Mouse (Mus musculus): ENCODE results near the gene Gm26938.

Gm26938 gene

DNA sequence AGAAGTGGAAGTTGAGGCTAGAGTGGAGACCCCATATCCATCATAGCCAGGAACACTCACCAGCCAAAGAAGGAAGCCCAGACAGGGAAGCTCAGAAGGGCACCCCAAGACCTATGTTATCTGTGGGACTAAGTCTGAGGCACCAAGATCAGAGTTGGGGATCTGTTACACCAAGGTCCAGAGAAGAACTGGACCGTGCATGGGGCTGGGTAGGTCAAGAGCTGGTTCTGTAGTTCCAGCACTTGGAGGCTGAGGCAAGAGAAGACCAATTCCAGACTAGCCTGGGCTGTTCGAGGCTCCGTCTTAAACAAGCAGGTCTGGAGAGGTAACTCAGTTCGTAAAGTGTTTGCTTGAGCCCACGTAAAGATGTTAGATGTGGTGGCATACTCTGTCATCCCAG is 32.1 kb downstream of the Gm26938 start:
- DNase-seq (ENCODE audit: low spot score), result no peak

DNA sequence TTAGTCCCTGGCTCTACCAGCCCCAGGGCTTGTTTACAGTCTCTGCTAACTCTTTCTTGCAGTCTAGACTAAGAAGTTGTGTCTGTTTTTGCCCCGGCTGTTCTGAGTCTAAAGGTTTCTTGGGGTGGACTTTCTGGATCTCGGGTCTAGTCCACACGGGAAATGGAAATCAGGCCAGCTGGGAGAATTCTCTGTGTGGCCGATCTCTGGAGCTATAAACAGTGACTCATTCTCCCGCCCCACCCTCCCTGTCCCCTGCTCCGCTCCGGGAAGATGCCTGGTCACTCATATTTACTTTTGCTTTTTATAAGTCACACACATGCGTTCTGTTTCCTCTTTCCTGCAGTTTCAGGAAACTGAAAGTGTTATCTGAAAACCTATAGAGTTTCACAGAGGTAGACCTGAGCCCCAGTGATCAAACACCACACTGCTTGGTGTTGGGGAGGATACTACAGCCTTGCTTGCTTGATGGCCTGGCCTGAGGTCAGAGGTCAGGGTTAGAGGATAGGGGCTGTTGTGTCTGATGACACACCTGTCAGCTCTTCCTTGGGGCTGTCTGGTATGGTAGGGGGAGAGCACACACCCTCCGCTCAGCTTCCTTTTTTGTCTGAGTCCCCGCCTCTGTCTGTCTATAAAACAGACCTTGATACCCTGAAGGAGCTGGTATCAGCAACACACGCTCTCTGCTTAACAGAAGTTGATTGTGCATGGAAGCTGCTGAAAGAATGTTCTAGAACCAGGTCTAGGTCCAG is 32.7 kb downstream of the Gm26938 start:
- DNase-seq (ENCODE audit: low spot score), result no peak

DNA sequence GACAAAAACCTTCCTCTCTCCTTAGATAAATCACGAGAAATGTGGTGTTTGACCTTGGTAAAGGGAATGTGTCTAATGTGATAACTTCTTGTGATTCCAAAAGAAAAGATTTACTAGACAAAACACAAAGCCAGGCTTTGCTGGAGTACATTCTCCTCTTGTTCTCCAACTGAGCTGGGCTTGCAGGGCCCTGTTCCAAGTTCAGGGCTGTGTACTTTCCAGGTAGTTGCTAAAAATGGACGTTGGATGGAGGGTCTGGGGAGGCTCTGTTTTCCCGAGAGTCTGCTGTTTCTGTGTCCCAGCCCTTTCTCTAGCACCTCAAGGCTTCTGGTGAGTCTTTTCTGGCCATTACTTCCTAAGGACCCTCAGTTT is 33.3 kb downstream of the Gm26938 start:
- no peak for DNase-seq (ENCODE audit: low spot score)

DNA sequence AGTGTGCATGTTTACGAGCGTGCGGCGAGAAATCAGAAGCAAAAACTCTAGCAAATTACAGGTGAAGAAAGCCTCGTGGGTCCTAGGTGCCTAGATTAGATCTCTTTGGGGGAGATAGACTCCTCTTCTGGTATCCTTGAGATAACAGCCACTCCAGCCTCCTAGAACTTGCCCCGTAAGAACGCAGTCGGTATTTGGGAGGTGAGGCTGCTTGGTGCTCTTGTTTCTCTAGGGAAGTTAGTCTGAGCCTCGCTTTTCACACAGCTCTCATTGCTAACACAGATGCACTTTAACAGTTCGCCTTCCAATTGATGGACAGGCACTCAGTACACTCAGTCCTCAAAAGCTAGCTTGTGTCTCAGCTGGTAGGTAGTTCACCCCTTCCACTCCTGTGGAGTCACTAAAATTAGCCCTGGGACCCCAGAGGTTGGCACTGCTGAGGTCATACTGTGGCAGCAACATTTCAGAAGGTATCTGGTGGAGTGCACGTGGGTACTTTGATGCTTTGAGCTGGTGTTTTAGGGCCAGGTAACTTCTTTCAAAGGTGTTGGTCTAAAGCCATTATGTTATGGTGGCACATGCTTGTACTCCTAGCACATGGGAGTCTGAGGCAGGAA is 33.9 kb downstream of the Gm26938 start:
- no peak for DNase-seq (ENCODE audit: low spot score)

DNA sequence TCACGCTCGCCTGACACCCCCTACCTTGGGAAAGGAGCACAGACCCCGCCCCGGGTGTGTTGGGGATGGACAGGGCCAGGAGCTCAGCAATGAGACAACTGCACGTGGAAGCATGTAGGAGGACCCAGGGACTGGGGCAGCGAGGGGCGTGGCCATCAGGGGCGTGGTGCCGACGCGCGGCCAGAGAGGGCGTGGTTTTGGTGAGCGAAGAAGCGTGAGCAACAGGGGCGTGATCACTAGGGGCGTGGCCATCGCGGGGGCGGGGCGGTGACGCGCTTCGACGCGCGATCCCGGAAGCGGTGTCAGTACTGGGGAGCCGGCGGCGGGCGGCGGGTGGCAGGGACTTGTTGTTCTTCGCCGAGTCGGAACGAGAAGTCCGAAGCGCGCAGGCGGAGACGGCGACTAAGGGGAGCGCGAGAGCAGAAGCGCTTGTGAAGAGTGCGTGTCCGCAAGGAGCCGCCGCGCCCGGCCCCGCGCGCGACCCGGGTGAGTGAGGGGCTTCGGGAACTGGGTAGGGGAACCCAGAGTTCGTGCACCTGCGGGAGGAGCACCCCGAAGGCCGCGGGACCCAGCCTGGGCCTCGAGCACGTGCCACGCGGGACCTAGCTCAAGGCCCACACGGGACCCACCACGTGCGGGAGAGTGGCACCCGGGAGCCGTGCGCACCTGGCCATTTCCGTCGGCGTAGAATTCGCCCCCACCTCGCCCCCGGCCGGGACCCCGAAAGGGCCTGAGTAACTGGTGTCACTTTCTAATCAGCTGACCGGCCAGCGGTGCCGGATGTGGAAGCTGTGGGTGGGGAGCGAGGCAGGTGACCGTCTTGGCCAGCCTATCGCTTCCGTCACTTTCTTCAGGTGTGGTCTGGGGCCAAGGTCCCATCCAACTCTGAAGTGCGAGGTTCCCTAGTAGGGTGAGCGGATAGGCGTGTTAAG is 34.7 kb downstream of the Gm26938 start, which contains the start of gene Mafk:
Gene Mafk (plus strand): TSS at position 287 of the 932 bp plus-strand sequence.
- DNase-seq (ENCODE audit: low spot score), result peak; percentile 88

DNA sequence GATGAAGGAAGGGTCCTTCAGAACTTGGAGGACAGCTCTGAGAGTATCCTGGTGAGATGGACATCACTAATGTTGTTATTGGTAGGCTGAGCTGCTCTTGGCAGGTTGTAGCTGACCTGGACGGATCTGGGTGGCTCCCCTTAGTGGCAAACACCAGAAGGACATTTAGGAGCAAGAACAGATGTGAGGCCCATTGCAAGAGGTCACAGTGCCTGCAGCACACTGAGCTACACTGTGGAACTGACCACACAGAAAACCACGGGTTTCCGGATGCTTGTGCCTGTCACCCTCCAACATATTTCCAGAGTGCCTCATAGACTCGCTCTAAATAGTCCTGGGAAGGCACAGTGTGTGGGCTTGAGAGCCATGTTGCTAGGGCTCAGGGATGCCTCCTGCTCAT is 36.7 kb downstream of the Gm26938 start:
- DNase-seq (ENCODE audit: low spot score), result no peak

DNA sequence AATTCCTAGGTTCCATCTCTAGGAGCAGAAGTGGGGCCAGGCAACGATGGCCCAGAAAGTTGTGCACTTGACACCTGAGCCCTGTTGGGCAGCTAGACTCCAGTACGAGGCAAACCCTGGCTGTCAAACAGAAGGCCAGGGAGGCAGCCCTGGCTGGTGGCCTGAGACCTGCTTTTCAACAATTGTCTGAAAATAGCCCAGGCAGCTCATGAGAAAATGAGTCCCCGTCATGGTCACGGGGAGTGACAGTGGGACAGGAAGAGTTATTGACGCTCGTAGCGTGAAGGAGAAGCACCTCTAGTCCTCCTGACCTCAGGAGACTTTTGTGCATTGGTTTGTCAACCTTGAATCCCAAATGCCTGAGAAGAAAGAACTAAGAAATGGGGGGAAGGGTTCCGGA is 44.8 kb downstream of the Gm26938 start:
- no peak for DNase-seq (ENCODE audit: low spot score)

DNA sequence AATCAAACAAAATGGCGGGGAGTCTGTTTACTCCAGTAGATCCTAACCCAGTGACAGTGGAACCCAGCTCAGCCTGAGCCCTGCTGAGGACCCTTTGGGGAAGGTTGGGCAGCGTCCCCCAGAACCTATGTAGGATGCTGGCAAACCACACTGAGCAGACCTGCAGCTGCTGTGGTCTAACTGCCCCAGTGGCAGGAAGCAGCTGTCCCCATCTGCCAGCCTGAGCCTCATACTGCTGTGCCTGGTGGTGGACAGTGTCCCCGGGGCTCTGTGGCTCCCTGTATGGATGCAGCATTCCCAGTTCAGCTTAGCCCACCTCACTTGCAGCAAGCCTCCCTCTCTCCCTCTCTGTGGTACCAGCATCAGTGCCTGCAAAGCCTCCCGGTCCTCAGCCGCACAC is 49.2 kb downstream of the Gm26938 start:
- no peak for DNase-seq (ENCODE audit: low spot score)

DNA sequence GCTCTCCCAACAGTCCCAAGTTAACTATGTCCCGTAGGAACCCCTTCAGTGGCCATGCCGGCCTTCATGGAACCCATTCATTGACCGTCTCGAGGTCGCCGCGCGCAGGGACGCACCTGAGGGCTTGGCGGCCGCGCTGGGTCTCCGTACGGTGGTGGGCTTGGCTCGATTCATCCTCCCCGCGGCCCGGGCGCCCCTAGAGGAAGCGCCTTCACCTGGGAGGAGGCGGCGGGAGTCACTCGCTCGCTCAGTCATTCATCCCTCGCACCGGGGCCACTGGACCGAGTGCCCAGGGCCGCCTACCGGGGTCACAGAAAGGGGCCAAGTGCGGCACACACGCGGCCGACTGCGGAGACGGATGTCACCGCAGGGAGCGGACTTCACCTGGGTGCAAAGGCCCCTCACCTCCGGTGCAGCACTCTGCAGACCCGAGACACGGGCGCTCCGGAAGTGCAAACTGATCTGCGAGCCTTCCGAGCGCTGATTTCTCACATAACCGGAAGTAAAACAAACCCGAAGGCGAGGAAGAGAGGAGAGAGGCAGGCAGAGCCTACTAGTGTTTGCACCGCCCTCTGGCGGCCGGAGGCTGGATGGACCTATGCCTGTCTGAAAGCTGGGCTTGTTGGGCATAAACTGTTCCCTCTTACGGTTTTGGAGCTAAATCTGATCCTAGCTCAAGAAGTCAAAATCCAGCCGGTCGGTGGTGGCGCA is 50.8 kb downstream of the Gm26938 start, which contains the start of gene Ints1:
Gene Ints1 (minus strand): TSS at position 459 of the 711 bp plus-strand sequence.
- peak; percentile 95 for DNase-seq (ENCODE audit: low spot score)

DNA sequence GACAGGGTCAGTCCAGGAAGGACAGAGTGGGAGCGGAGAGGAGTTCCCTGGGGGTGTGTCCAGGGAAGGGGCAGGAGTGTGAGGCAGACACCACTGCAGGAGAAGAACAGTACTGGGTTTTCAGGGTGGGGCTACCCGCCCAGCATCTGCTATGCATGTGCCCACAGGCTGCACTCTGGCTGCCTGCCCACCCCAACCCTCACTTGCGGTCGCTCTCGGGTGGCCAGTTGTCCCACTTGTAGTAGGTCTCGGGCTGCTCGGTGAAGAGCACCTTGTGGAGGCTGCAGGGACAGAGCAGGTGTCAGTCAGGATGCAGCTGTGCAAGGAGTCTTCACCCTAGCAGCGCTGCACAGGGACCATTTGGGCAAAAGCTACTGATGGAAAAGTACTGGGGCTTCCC is 58.0 kb downstream of the Gm26938 start:
- DNase-seq (ENCODE audit: low spot score), result no peak

DNA sequence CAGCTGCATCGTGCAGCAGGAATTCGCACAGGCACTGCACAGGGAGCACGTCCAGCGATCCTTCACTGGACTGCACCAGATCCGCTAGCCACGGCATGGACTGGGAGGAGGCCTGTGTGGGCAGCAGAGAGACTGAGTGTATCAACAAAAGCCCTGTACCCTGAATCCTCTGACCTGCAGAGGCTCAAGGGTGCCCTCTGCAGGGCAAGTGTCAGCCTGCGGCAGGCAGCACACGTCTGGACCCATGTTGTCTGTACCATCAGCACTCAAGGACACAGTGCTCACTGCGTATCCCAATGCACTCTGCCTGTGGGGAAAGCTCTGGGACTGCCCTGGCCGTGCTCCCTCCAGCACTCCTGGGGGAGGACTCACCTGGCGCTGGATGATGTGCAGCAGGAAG is 61.9 kb downstream of the Gm26938 start:
- no peak for DNase-seq (ENCODE audit: low spot score)

DNA sequence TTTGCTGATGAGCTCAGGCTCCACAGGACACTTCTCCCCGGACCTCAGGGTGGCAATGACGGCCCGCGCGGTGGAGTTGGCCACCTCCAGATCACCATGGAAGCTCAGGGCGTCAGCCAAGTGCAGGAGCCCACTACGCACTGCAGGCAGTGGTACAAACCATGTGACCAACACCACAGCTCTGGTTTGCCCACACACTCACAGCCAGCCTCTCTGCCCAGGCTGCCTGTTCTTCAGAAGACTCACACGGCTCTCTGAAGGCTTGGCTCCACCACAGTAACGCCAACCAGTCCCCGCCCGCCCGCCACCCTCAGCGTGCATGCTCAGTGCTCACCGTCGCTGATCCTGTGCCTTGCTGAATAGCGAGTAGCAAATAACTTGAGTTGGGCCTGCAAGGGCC is 68.1 kb downstream of the Gm26938 start:
- DNase-seq (ENCODE audit: low spot score), result no peak

All from ovary, postnatal 10 days (tissue).